In the genomic region with DNA sequence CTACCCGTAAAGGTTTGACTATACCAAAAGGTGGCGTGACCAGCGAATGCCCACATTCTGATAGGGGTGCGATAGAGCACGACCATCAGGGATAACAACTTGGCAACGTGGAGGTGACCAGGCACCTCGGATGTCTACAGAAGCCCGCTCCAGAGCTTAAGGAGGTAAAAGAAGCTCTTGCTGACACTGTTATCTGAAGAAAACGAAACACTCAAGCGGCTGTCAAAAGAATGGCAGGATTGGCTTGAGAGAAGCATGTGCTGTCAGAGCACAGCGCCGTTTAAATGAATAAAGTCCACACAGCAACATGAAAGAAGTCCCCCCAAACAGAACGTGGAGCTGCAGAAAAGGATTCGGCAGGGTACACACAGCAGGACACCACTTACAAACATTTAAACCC, we compare ENCODE assay signal across 16 mouse cellular contexts. TPM values are rescaled to one million over a fixed set of nuclear protein-coding genes. Genes with fewer than 3 reads are reported as not detected.
DNase-seq lines count a peak whose midpoint lies in the region; ATAC-seq and TF ChIP-seq lines count a peak whose summit lies in the region.
"Had no signal": no experiment of that assay in that cellular context is flagged by ENCODE, and none has a peak within 500 bp of the region (broad histone marks: within the 10 kb centered on the region; RNA-seq: fewer than 3 reads in every experiment).

No protein-coding gene starts in this region.

- peak overlapping the region; percentile 41 for H3K4me3 ChIP-seq in heart, embryonic 10.5 days
- peak overlapping the region; percentile 47; the same call in 1 of the 2 replicates for H3K4me3 ChIP-seq in layer of hippocampus, adult 2 months
- peak overlapping the region; percentile 49 for H3K4me3 ChIP-seq in liver, embryonic 13.5 days (replicated peaks)
- no peak overlapping the region for H3K4me3 ChIP-seq in stomach, embryonic 16.5 days (replicated peaks; ENCODE audit: low read length)
- H3K4me3 ChIP-seq: embryonic facial prominence, embryonic 15.5 days; forebrain, embryonic 13.5 days; hindbrain, embryonic 13.5 days; limb, embryonic 15.5 days had no signal

- DNase-seq in heart, embryonic 10.5 days (ENCODE audit: low spot score) = no peak
- no peak for DNase-seq in heart, postnatal 10 days
- DNase-seq in layer of hippocampus, adult 2 months (ENCODE audit: low spot score in 2 of 2) = no peak
- no peak for DNase-seq in layer of hippocampus, postnatal 36 days
- DNase-seq in liver, embryonic 13.5 days = no peak
- DNase-seq in embryo, embryonic 11 days = no peak
- DNase-seq: adrenal gland, postnatal 36 days; gastrocnemius, postnatal 25 days; kidney, adult 9 months; kidney, postnatal 4 days; thymus, adult 2 months had no signal

- peak overlapping the region; percentile 90 for H3K27ac ChIP-seq in heart, embryonic 10.5 days
- peak overlapping the region; percentile 78; the same call in 1 of the 2 replicates for H3K27ac ChIP-seq in layer of hippocampus, adult 2 months
- H3K27ac ChIP-seq in liver, embryonic 13.5 days = peak overlapping the region; percentile 97
- peak overlapping the region; percentile 80; the same call in 1 of the 2 replicates for H3K27ac ChIP-seq in stomach, embryonic 16.5 days (ENCODE audit: low read length)
- H3K27ac ChIP-seq: embryonic facial prominence, embryonic 15.5 days; forebrain, embryonic 13.5 days; hindbrain, embryonic 13.5 days; limb, embryonic 15.5 days had no signal

- peaks cover 94% of the 10 kb centered on the region for H3K4me1 ChIP-seq in heart, embryonic 10.5 days
- H3K4me1 ChIP-seq in liver, embryonic 13.5 days (replicated peaks) = peaks cover 100% of the 10 kb centered on the region
- H3K4me1 ChIP-seq in stomach, embryonic 16.5 days (ENCODE audit: control insufficient read depth, insufficient read depth, low read length) = peaks cover 16% of the 10 kb centered on the region

- intact Hi-C loops in heart, postnatal 10 days (cut with DNase I) = no loop called here

- no peaks in the 10 kb centered on the region for H3K36me3 ChIP-seq in heart, embryonic 10.5 days
- H3K36me3 ChIP-seq in liver, embryonic 13.5 days = peaks cover 16% of the 10 kb centered on the region
- H3K36me3 ChIP-seq in stomach, embryonic 16.5 days (ENCODE audit: control insufficient read depth, insufficient read depth, low read length) = no peaks in the 10 kb centered on the region
- H3K36me3 ChIP-seq: embryonic facial prominence, embryonic 15.5 days; hindbrain, embryonic 13.5 days; limb, embryonic 15.5 days had no signal

- no peak for ATAC-seq in liver, embryonic 13.5 days (ENCODE audit: low read depth)
- ATAC-seq in stomach, embryonic 16.5 days (ENCODE audit: insufficient read depth, low FRiP score) = no peak
- ATAC-seq: forebrain, embryonic 13.5 days had no signal

- TF ChIP-seq CTCF in layer of hippocampus, adult 2 months (conservative IDR thresholded peaks at IDR 0.05) = no peak

- WGBS in heart, embryonic 10.5 days = 49% methylated on average over 14 of the region's 14 CpGs
- 54% methylated on average over 14 of the region's 14 CpGs for WGBS in liver, embryonic 13.5 days (ENCODE audit: insufficient replicate concordance)
- 76% methylated on average over 14 of the region's 14 CpGs for WGBS in stomach, embryonic 16.5 days

- H3K4me2 ChIP-seq in liver, embryonic 13.5 days = peak overlapping the region; percentile 80
- H3K4me2 ChIP-seq in stomach, embryonic 16.5 days (ENCODE audit: low read depth, low read length) = no peak overlapping the region
- H3K4me2 ChIP-seq: forebrain, embryonic 13.5 days had no signal

- no peaks in the 10 kb centered on the region for H3K27me3 ChIP-seq in heart, embryonic 10.5 days (ENCODE audit: insufficient read depth, poor library complexity, severe bottlenecking)
- H3K27me3 ChIP-seq in liver, embryonic 13.5 days = no peaks in the 10 kb centered on the region
- H3K27me3 ChIP-seq in stomach, embryonic 16.5 days (ENCODE audit: control insufficient read depth, insufficient read depth, low read length) = no peaks in the 10 kb centered on the region
- H3K27me3 ChIP-seq: embryonic facial prominence, embryonic 15.5 days; forebrain, embryonic 13.5 days; hindbrain, embryonic 13.5 days; limb, embryonic 15.5 days had no signal

- no peaks in the 10 kb centered on the region for H3K9me3 ChIP-seq in heart, embryonic 10.5 days
- H3K9me3 ChIP-seq in liver, embryonic 13.5 days (replicated peaks) = no peaks in the 10 kb centered on the region
- H3K9me3 ChIP-seq in stomach, embryonic 16.5 days (replicated peaks; ENCODE audit: control insufficient read depth, low read length) = no peaks in the 10 kb centered on the region
- H3K9me3 ChIP-seq: embryonic facial prominence, embryonic 15.5 days; forebrain, embryonic 13.5 days; hindbrain, embryonic 13.5 days; limb, embryonic 15.5 days had no signal

- H3K9ac ChIP-seq in liver, embryonic 13.5 days = peak overlapping the region; percentile 74
- no peak overlapping the region for H3K9ac ChIP-seq in stomach, embryonic 16.5 days (ENCODE audit: low read length)
- H3K9ac ChIP-seq: embryonic facial prominence, embryonic 15.5 days; forebrain, embryonic 13.5 days; hindbrain, embryonic 13.5 days had no signal

RNA-seq across cellular contexts. Expression of a gene that starts 46.4 kb away (rescaled TPM):
- 157 and 286 TPM in 2 replicates for polyA plus RNA-seq in heart, embryonic 10.5 days (2016; fragmentation: Nextera tagmentation; extraction: Ambion mirVana)
- 100 to 1,000 TPM; 167 to 178 TPM for total RNA-seq in heart, postnatal 10 days (2021)
- total RNA-seq in layer of hippocampus, adult 2 months (2021) = 100 to 1,000 TPM; 292 to 307 TPM
- total RNA-seq in layer of hippocampus, postnatal 36 days (2021) = 100 to 1,000 TPM; 287 to 297 TPM
- 88.4 and 108 TPM in 2 replicates for polyA plus RNA-seq in liver, embryonic 13.5 days (2015; fragmentation: Nextera tagmentation; extraction: Ambion mirVana)
- 55.0 and 67.0 TPM in 2 replicates for polyA plus RNA-seq in stomach, embryonic 16.5 days (2015; fragmentation: Nextera tagmentation; extraction: Ambion mirVana)
